Mouse (Mus musculus): ENCODE measurements around the gene Slc8b1. TPM values are rescaled to one million over a fixed set of nuclear protein-coding genes. Genes with fewer than 3 reads are reported as not detected.

Gene Slc8b1
- polyA plus RNA-seq, 1 experiment from 2014 or later = 3.1 TPM

DNA sequence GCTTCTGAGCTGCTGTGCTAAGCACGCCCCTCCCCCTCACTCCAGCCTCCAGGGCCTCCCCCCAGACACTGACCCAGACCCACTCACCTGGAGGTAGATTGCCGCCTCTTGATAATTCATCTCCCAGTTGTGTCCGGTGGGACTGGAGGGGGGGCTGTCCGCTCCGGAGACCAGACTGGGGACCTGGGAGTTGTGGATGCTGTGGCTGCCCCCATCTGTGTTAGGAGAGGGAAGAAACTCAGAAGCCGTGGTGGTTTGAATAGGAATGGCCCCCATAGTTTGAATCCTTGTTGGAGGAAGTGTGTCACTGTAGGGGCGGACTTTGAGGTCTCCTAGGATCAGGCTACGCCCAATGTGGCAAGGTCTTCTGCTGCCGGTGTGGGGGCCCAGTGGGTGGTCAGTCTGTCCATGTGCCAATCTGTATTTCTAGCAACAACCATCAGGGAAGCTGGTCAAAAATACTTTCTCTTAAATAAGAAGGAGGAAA, 49.2 kb downstream of the Slc8b1 start:
- Histone ChIP-seq H3K27ac (replicated peaks in 1 of 2; ENCODE audit: control insufficient read depth in 1 of 2, insufficient read depth in 1 of 2, low read depth in 2 of 2, low read length in 2 of 2) (0 out of 4 replicates have a peak overlapping the region, but pooled peaks of 1 of the 2 experiments have one; percentile 53), H3K27me3 (ENCODE audit: control insufficient read depth, insufficient read depth, low read length) (no peaks in the 10 kb centered on the region), H3K4me2 (ENCODE audit: low read length) (no peak overlapping the region), H3K36me3 (ENCODE audit: control insufficient read depth, insufficient read depth, low read length) (peaks cover 21% of the 10 kb centered on the region), H3K4me1 (ENCODE audit: control insufficient read depth in 2 of 2, insufficient read depth in 2 of 2, low read length in 2 of 2) (peaks cover 19 to 26% of the 10 kb centered on the region in 2 experiments), H3K9ac (ENCODE audit: low read length) (no peak overlapping the region), H3K9me3 (ENCODE audit: control insufficient read depth, low read length) (no peaks in the 10 kb centered on the region), H3K4me3 (ENCODE audit: control insufficient read depth in 1 of 2, insufficient read depth in 1 of 2, low read depth in 1 of 2, low read length in 2 of 2) (no peak overlapping the region)
- no peak for ATAC-seq (ENCODE audit: insufficient number of reproducible peaks, insufficient read depth, low FRiP score, low read depth)
- 74% methylated on average over 9 of the region's 9 CpGs for WGBS

DNA sequence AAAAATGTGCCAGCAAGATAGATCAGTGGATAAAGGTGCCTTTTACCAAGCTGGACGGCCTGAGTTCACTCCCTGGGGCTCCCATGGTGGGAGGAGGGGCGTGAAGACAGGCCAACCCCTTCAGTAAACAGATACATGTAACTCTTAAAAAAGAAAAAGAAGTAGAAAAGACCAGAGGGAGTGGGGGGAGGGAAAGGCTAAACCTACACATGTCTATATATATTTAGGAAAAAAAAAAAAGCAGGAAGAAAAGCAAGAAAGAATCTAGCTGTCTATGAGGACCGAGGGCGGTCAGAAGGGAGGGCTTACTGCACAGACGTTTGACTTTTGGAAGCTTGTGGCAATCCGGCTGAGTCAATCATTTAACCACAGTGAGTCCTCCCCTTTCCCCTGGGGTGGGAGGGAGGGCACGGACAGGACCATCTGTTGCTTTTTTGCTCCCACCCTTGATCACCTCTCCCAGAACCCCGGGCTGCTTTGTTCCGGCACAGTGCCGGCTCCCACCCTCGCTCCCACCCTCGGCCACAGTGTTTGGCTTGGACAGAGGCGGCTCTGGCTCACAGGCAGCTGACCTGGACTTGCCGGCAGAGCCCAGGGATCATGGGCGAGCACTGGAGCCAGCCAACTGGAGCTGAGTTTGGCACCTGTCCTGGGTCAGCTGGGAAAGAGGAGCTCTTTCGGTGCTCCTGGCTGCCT, 49.8 kb downstream of the Slc8b1 start:
- WGBS = 33% methylated on average over 15 of the region's 16 CpGs
- no peaks in the 10 kb centered on the region for H3K9me3 ChIP-seq (ENCODE audit: control insufficient read depth, low read length)
- ATAC-seq (ENCODE audit: insufficient number of reproducible peaks, insufficient read depth, low FRiP score, low read depth) = no peak; the same call in 1 of the 2 replicates
- peaks cover 25 to 30% of the 10 kb centered on the region in 2 experiments for H3K4me1 ChIP-seq (ENCODE audit: control insufficient read depth in 2 of 2, insufficient read depth in 2 of 2, low read length in 2 of 2)
- no peak overlapping the region for H3K9ac ChIP-seq (ENCODE audit: low read length)
- H3K4me2 ChIP-seq (ENCODE audit: low read length) = peak overlapping the region; percentile 37
- peak overlapping the region in 1 of 2 experiments; percentile 53; a peak in 1 of 4 replicates for H3K27ac ChIP-seq (replicated peaks in 1 of 2; ENCODE audit: control insufficient read depth in 1 of 2, insufficient read depth in 1 of 2, low read depth in 2 of 2, low read length in 2 of 2)
- no peaks in the 10 kb centered on the region for H3K27me3 ChIP-seq (ENCODE audit: control insufficient read depth, insufficient read depth, low read length)
- peaks cover 15% of the 10 kb centered on the region for H3K36me3 ChIP-seq (ENCODE audit: control insufficient read depth, insufficient read depth, low read length)
- no peak overlapping the region for H3K4me3 ChIP-seq (ENCODE audit: control insufficient read depth in 1 of 2, insufficient read depth in 1 of 2, low read depth in 1 of 2, low read length in 2 of 2)

- no peaks in the 10 kb centered on the region for H3K9me3 ChIP-seq (ENCODE audit: control insufficient read depth, low read length)
- no peak overlapping the region for H3K4me3 ChIP-seq (ENCODE audit: control insufficient read depth in 1 of 2, insufficient read depth in 1 of 2, low read depth in 1 of 2, low read length in 2 of 2)
- 39% methylated on average over 28 of the region's 28 CpGs for WGBS
- no peaks in the 10 kb centered on the region for H3K27me3 ChIP-seq (ENCODE audit: control insufficient read depth, insufficient read depth, low read length)
- H3K9ac ChIP-seq (ENCODE audit: low read length) = peak overlapping the region; percentile 23; the same call in 1 of the 2 replicates
- peaks cover 50 to 54% of the 10 kb centered on the region in 2 experiments for H3K4me1 ChIP-seq (ENCODE audit: control insufficient read depth in 2 of 2, insufficient read depth in 2 of 2, low read length in 2 of 2)
- ATAC-seq (ENCODE audit: insufficient number of reproducible peaks, insufficient read depth, low FRiP score, low read depth) = peak; percentile 70
- peak overlapping the region; percentile 44 to 56 for H3K27ac ChIP-seq (replicated peaks in 1 of 2; ENCODE audit: control insufficient read depth in 1 of 2, insufficient read depth in 1 of 2, low read depth in 2 of 2, low read length in 2 of 2)
- H3K4me2 ChIP-seq (ENCODE audit: low read length) = no peak overlapping the region; the same call in 1 of the 2 replicates
- H3K36me3 ChIP-seq (ENCODE audit: control insufficient read depth, insufficient read depth, low read length) = no peaks in the 10 kb centered on the region
Measured at GRCm38 (mm10) chr5:120562956-120563913, 52.3 kb downstream of the Slc8b1 start.

- ATAC-seq (ENCODE audit: insufficient number of reproducible peaks, insufficient read depth, low FRiP score, low read depth) = no peak
- H3K9me3 ChIP-seq (ENCODE audit: control insufficient read depth, low read length) = no peaks in the 10 kb centered on the region
- H3K9ac ChIP-seq (ENCODE audit: low read length) = no peak overlapping the region
- H3K4me2 ChIP-seq (ENCODE audit: low read length) = no peak overlapping the region
- no peaks in the 10 kb centered on the region for H3K27me3 ChIP-seq (ENCODE audit: control insufficient read depth, insufficient read depth, low read length)
- peak overlapping the region; percentile 40 to 56; a peak in 1 of 4 replicates for H3K27ac ChIP-seq (replicated peaks in 1 of 2; ENCODE audit: control insufficient read depth in 1 of 2, insufficient read depth in 1 of 2, low read depth in 2 of 2, low read length in 2 of 2)
- H3K4me1 ChIP-seq (ENCODE audit: control insufficient read depth in 2 of 2, insufficient read depth in 2 of 2, low read length in 2 of 2) = peaks cover 53 to 59% of the 10 kb centered on the region in 2 experiments
- H3K4me3 ChIP-seq (ENCODE audit: control insufficient read depth in 1 of 2, insufficient read depth in 1 of 2, low read depth in 1 of 2, low read length in 2 of 2) = no peak overlapping the region
- WGBS = 27% methylated on average over 4 of the region's 4 CpGs
- H3K36me3 ChIP-seq (ENCODE audit: control insufficient read depth, insufficient read depth, low read length) = no peaks in the 10 kb centered on the region
Measured at GRCm38 (mm10) chr5:120563914-120564311, 52.9 kb downstream of the Slc8b1 start.

DNA sequence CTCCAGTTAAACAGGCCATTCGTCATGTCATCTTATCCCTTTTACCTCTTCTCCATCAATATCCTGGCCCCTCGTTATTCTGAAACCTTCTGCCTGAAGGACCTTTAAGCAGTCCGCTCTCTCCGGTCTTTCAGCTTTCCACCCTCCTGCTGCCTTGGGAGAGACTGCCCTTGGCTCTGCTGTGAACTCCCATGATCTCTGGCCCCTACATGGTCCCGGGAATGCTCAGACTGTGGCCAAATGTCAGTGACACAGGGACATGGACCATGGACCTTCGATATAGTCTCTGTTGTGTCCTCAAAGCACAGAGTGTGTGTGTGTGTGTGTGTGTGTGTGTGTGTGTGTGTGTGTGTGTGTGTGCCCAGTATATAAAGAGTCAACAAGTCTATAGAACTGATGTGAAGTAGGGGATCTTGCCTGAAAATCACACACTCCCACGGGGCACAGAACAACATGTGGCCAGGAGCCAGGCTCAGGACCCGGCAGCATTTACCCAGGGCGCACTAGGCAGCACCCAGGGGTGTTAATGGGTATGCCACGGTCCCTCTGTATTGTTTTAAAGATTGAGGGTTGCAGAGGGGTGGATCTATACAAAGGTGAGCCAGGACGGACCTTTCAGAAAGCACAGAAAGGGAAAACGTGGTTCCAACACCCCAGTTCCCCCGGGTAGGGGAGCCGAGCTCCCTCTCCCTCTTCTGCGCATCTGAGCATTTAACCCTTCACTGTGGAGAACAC, 54.4 kb downstream of the Slc8b1 start:
- H3K4me1 ChIP-seq (ENCODE audit: control insufficient read depth in 2 of 2, insufficient read depth in 2 of 2, low read length in 2 of 2) = peaks cover 57 to 63% of the 10 kb centered on the region in 2 experiments

DNA sequence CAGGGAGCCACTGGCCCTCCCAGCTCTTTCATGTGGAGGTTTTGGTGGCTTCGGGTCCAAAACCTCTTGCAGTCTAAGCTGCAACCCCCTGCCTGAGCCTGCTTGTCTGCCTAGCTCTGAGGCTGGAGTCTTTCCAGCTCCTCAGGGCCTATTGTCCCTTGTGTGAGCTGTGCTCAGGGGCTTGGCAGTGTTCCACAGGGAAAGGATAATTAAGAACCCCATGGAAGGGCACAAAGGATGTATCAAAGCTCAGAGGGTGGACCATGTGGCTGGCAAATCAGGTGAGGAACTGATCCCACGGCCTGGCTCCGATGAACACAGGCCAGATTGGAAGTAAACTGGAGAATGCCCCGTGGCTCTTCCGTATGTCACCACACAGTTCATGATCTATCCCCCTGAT, 55.1 kb downstream of the Slc8b1 start:
- 64% methylated on average over 5 of the region's 5 CpGs for WGBS
- Histone ChIP-seq H3K9me3 (ENCODE audit: control insufficient read depth, low read length) (no peaks in the 10 kb centered on the region), H3K27ac (replicated peaks in 1 of 2; ENCODE audit: control insufficient read depth in 1 of 2, insufficient read depth in 1 of 2, low read depth in 2 of 2, low read length in 2 of 2) (peak overlapping the region; percentile 42 to 71), H3K4me2 (ENCODE audit: low read length) (no peak overlapping the region), H3K4me1 (ENCODE audit: control insufficient read depth in 2 of 2, insufficient read depth in 2 of 2, low read length in 2 of 2) (peaks cover 61 to 63% of the 10 kb centered on the region in 2 experiments), H3K9ac (ENCODE audit: low read length) (peak overlapping the region; percentile 9; the same call in 1 of the 2 replicates), H3K27me3 (ENCODE audit: control insufficient read depth, insufficient read depth, low read length) (no peaks in the 10 kb centered on the region), H3K36me3 (ENCODE audit: control insufficient read depth, insufficient read depth, low read length) (no peaks in the 10 kb centered on the region), H3K4me3 (ENCODE audit: control insufficient read depth in 1 of 2, insufficient read depth in 1 of 2, low read depth in 1 of 2, low read length in 2 of 2) (no peak overlapping the region)
- ATAC-seq (ENCODE audit: insufficient number of reproducible peaks, insufficient read depth, low FRiP score, low read depth) = no peak

More for the DNA sequence above, 54.4 kb downstream of the Slc8b1 start:
- peak overlapping the region; percentile 9; the same call in 1 of the 2 replicates for H3K9ac ChIP-seq (ENCODE audit: low read length)
- H3K4me3 ChIP-seq (ENCODE audit: control insufficient read depth in 1 of 2, insufficient read depth in 1 of 2, low read depth in 1 of 2, low read length in 2 of 2) = no peak overlapping the region
- no peaks in the 10 kb centered on the region for H3K36me3 ChIP-seq (ENCODE audit: control insufficient read depth, insufficient read depth, low read length)
- WGBS = 64% methylated on average over 15 of the region's 15 CpGs
- peak overlapping the region; percentile 42 to 71; a peak in 3 of 4 replicates for H3K27ac ChIP-seq (replicated peaks in 1 of 2; ENCODE audit: control insufficient read depth in 1 of 2, insufficient read depth in 1 of 2, low read depth in 2 of 2, low read length in 2 of 2)
- H3K27me3 ChIP-seq (ENCODE audit: control insufficient read depth, insufficient read depth, low read length) = no peaks in the 10 kb centered on the region
- H3K9me3 ChIP-seq (ENCODE audit: control insufficient read depth, low read length) = no peaks in the 10 kb centered on the region
- ATAC-seq (ENCODE audit: insufficient number of reproducible peaks, insufficient read depth, low FRiP score, low read depth) = no peak
- H3K4me2 ChIP-seq (ENCODE audit: low read length) = no peak overlapping the region

All from heart, embryonic 14.5 days (tissue).